Mouse (Mus musculus) olfactory bulb, adult 2 months (tissue): Measurements from ENCODE around the gene Nip7. TPM values are rescaled to one million over a fixed set of nuclear protein-coding genes. Genes with fewer than 3 reads are reported as not detected.

Experiments
- H3K27ac ChIP-seq: fragments of 200-500 bp; 2 replicates; pipeline ENCODE4 v1.5.1; 2012; ENCODE audit warnings: low read depth, low read length; ENCODE audit not compliant: insufficient read depth
- H3K4me1 ChIP-seq: fragments of 200-500 bp; 2 replicates; pipeline ENCODE4 v1.6.1; 2012; ENCODE audit warnings: low read length; ENCODE audit not compliant: control insufficient read depth, insufficient read depth
- H3K4me3 ChIP-seq: fragments of 200-500 bp; 2 replicates; pipeline ENCODE4 v1.5.1; 2012; ENCODE audit warnings: mild to moderate bottlenecking, low read depth, low read length, moderate library complexity; ENCODE audit not compliant: insufficient read depth
- CTCF ChIP-seq: fragments of 200-500 bp; IDR thresholded peaks from 2 replicates; pipeline ENCODE4 v1.5.1; 2012; ENCODE audit warnings: low read depth, mild to moderate bottlenecking, low read length, moderate library complexity; ENCODE audit not compliant: insufficient read depth
- POLR2A ChIP-seq: fragments of 200-500 bp; IDR thresholded peaks from 2 replicates; pipeline ENCODE4 v1.6.1; 2012; ENCODE audit warnings: mild to moderate bottlenecking, low read depth, low read length, moderate library complexity; ENCODE audit not compliant: insufficient read depth
- WGBS: fragments of 180-500 bp; shearing (Covaris S2); methylation state at CpG from one replicate; pipeline ENCODE4 v1.1.7; 2018; 5-methylcytosine and 5-hydroxymethylcytosine counted together
- polyA plus RNA-seq: library from polyadenylated mRNA; stranded (reverse); fragments of >200 nt; gene quantifications from 2 replicates; pipeline ENCODE4 v1.2.4, GENCODE M21; 2012; ENCODE audit warnings: low replicate concordance; ENCODE audit not compliant: missing spikeins, insufficient read depth, insufficient read length

The Nip7 gene
- not detected in 2 replicates for polyA plus RNA-seq

GRCm38 (mm10) chr8:107056076-107056972, at the start of gene Nip7, which contains the start of gene Cog8:
Gene Nip7 (plus strand): TSS chr8:107056877.
Gene Cog8 (minus strand): TSS chr8:107056689.
- peak within 1 kb of the TSS; percentile 81 for H3K4me3 ChIP-seq
- WGBS = under 1% methylated on average over 88 of the region's 88 CpGs
- TF ChIP-seq POLR2A (peak; percentile 53; the same call in 1 of the 2 replicates), CTCF (no peak)
- peaks cover 6% of the 10 kb centered on the region; the same call in 1 of the 2 replicates for H3K4me1 ChIP-seq
- H3K27ac ChIP-seq = no peak within 1 kb of the TSS

DNA sequence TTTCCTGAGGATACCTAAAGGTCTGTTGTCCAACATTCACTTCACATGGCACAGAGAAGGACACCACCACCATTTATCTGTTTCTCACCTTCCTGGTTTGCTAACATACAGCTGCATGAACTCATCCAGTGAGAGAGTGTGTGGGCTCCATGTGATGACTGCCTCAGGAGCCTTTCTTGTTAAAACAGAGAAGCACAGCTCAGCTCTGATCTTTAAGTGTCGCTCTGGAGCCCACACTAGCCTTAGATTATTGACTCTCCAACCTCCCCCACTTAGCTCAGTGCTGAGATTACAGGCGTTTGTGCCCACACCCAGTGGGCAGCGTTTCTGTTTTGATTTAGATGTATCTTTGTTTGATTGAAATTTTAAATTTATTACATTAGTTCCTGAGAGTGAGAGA, 48.9 kb upstream of the Nip7 start:
- WGBS = 80% methylated on average over 3 of the region's 3 CpGs
- no peak for TF ChIP-seq POLR2A
- no peak for TF ChIP-seq CTCF
- Histone ChIP-seq H3K27ac (no peak overlapping the region), H3K4me1 (no peaks in the 10 kb centered on the region), H3K4me3 (no peak overlapping the region)

GRCm38 (mm10) chr8:107012666-107013065, 44.0 kb upstream of the Nip7 start:
- Histone ChIP-seq H3K27ac (no peak overlapping the region), H3K4me1 (no peaks in the 10 kb centered on the region), H3K4me3 (no peak overlapping the region)
- WGBS = 78% methylated on average over 2 of the region's 2 CpGs
- TF ChIP-seq POLR2A (no peak), CTCF (no peak)

DNA sequence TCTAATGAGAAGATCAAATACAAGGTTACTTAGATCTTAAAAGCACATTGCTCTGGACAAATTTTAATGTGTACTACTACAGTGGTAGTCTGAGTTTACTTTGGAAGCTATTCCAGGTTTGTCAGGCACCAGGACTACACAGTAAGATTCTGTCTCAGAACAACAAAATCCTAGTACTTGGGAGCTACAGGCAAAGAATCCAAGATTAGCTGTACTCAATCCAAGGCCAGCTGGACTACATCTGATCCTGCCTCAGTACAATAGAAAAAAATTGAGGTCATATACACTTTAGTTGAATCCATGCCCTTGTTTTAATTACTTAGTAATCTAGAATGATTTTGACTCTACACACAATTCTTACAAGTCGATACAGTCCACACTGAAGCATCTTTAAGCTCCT, 41.8 kb upstream of the Nip7 start:
- WGBS = 64% methylated on average over 1 of the region's 1 CpGs
- TF ChIP-seq POLR2A = no peak
- no peak for TF ChIP-seq CTCF
- Histone ChIP-seq H3K4me3 (no peak overlapping the region), H3K27ac (no peak overlapping the region), H3K4me1 (no peaks in the 10 kb centered on the region)

- no peak for TF ChIP-seq CTCF
- WGBS = 92% methylated on average over 8 of the region's 8 CpGs
Measured at GRCm38 (mm10) chr8:107023479-107023878, 33.2 kb upstream of the Nip7 start.

DNA sequence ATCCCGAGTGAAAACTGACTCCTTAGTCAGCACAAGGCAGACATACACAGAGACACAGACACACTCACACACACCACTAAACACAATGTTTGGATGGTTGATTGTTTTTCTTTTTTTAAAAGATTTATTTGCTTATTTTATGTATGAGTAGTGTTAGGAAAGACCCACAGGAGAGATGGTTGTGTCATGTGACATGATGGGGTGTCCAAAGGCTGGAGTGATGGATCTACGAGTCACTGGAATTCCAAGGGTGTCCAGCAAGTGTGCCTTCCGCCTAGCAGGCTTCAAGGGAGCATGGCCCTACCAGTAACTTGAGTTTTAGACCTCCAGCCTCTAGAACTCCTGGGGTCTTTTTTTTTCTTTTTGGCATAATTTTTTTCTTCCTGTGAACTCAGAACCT, 27.4 kb upstream of the Nip7 start:
- 82% methylated on average over 3 of the region's 3 CpGs for WGBS
- no peak for TF ChIP-seq CTCF
- TF ChIP-seq POLR2A = no peak
- Histone ChIP-seq H3K4me3 (no peak overlapping the region), H3K4me1 (peaks cover 5% of the 10 kb centered on the region), H3K27ac (no peak overlapping the region)

More at GRCm38 (mm10) chr8:107023479-107023878, 33.2 kb upstream of the Nip7 start:
- Histone ChIP-seq H3K4me1 (no peaks in the 10 kb centered on the region), H3K4me3 (no peak overlapping the region), H3K27ac (no peak overlapping the region)

DNA sequence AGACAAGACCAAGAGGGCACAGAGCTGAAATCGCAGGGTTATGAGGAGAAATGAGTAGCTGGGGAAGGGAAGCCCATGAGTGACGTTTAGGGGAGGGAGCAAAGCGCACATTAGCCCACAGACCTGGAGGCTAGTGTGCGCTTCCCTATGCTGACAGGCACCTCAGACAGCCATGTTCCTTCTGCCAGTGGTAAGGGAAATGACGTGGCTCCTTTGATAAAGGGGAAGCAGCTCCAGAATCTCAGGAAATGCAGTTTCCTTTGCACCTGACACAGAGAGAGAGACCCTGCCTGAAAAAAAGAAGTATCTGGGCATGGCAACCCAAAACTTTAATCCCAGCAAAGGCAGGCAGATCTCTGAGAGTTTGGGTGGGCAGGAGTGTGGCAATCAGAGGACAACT, 26.6 kb upstream of the Nip7 start:
- H3K27ac ChIP-seq = no peak overlapping the region
- no peak overlapping the region for H3K4me3 ChIP-seq
- peaks cover 5% of the 10 kb centered on the region for H3K4me1 ChIP-seq
- WGBS = 73% methylated on average over 5 of the region's 5 CpGs
- TF ChIP-seq POLR2A = no peak
- TF ChIP-seq CTCF = no peak

GRCm38 (mm10) chr8:107030650-107031576, 25.8 kb upstream of the Nip7 start, which contains the start of gene Vps4a:
Gene Vps4a (plus strand): TSS chr8:107031222.
- 0 out of 2 replicates have a peak within 1 kb of the TSS, but pooled peaks have one; percentile 4 for H3K27ac ChIP-seq
- peaks cover 9% of the 10 kb centered on the region for H3K4me1 ChIP-seq
- TF ChIP-seq POLR2A (peak; percentile 74), CTCF (peak; percentile 77)
- 4% methylated on average over 66 of the region's 66 CpGs for WGBS
- H3K4me3 ChIP-seq = peak within 1 kb of the TSS; percentile 84
